Mouse (Mus musculus): ENCODE results near the gene Arrdc3. TPM values are rescaled to one million over a fixed set of nuclear protein-coding genes. Genes with fewer than 3 reads are reported as not detected.

The Arrdc3 gene
- 25.9 and 30.8 TPM in 2 replicates for polyA plus RNA-seq (2014; fragmentation: Nextera tagmentation; extraction: Ambion mirVana)

DNA sequence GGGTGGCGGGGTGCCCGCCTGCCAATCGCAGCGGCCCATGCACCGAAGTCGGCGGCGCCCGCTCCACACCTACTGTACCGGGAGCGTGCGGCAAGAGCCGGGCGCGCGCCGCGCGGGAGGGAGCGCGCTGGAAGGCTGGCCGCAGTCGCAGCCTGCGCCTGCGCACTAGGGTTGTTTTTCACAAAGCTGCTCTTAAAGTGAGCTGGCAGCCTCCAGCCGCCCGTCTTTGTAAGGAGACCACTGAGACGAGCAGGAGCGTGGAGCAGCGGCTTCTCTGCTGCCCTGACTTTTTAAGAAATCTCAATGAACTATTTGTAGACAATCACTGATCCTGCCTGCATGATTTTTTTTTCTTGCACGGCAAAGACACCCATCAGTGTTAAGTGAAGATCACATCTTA lies at the start of gene Arrdc3:
TSS of gene Arrdc3 (plus strand) at position 195 of the 400 bp plus-strand sequence.
- Histone ChIP-seq H3K27ac (ENCODE audit: low read depth, low read length) (peak within 1 kb of the TSS; percentile 100), H3K4me2 (peak within 1 kb of the TSS; percentile 78), H3K9me3 (ENCODE audit: control insufficient read depth, low read length) (no peaks in the 10 kb centered on the region), H3K4me3 (ENCODE audit: low read depth, low read length) (peak within 1 kb of the TSS; percentile 84), H3K4me1 (replicated peaks; ENCODE audit: control insufficient read depth, insufficient read depth, low read length) (peaks cover 3% of the 10 kb centered on the region; the same call in 1 of the 2 replicates), H3K9ac (ENCODE audit: low read depth, low read length) (peak within 1 kb of the TSS; percentile 100), H3K36me3 (ENCODE audit: control insufficient read depth, insufficient read depth, low read length) (peaks cover 4% of the 10 kb centered on the region; the same call in 1 of the 2 replicates), H3K27me3 (replicated peaks; ENCODE audit: control insufficient read depth, insufficient read depth, low read length) (no peaks in the 10 kb centered on the region)
- under 1% methylated on average over 31 of the region's 31 CpGs for WGBS
- ATAC-seq (replicated peaks; ENCODE audit: low FRiP score) (peak; percentile 53), DNase-seq (ENCODE audit: low spot score) (peak; percentile 96)

DNA sequence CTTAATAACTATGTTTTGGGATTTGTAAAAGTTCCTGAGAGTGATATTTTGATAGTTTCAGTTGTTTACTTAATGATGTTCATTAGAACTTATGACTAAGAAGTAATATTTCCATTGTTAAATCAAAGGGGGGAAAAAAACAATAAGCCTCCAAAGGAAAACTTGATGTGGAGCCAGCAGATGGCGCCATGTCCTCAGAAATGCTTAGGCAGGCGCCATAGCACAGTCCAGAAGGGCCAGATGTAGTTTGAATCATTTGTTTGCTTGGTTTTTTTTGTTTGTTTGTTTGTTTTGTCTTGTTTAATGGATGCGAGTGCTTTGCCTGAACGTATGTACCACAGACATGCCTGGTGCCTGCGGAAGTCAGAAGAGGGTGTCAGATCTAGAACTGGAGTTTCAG lies 21.0 kb upstream of the Arrdc3 start:
- H3K27ac ChIP-seq (ENCODE audit: low read depth, low read length) = no peak overlapping the region
- no peaks in the 10 kb centered on the region for H3K9me3 ChIP-seq (ENCODE audit: control insufficient read depth, low read length)
- 10% methylated on average over 5 of the region's 5 CpGs for WGBS
- no peaks in the 10 kb centered on the region for H3K36me3 ChIP-seq (ENCODE audit: control insufficient read depth, insufficient read depth, low read length)
- DNase-seq (ENCODE audit: low spot score) (peak; percentile 38), ATAC-seq (replicated peaks; ENCODE audit: low FRiP score) (no peak)
- no peak overlapping the region for H3K4me2 ChIP-seq
- no peaks in the 10 kb centered on the region for H3K27me3 ChIP-seq (replicated peaks; ENCODE audit: control insufficient read depth, insufficient read depth, low read length)
- H3K4me3 ChIP-seq (ENCODE audit: low read depth, low read length) = no peak overlapping the region
- no peaks in the 10 kb centered on the region for H3K4me1 ChIP-seq (replicated peaks; ENCODE audit: control insufficient read depth, insufficient read depth, low read length)
- H3K9ac ChIP-seq (ENCODE audit: low read depth, low read length) = no peak overlapping the region

DNA sequence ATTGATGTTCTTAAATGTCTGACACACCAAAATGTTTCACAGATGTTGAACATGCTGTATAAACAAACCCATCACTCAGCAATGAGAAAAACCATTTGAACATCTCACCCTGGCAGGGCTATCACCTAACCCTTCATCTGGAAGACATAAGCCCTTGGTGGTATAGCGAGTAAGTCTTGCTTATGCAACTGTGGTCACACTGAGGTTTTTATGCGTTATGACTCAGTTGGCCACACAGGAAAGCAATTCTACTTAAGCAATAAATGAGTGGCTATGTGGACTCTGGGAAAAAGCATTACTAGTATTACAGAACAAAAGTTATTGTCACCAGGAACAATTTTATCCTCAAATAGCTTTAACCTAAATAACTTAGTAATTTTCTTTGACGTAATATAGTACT lies 19.0 kb upstream of the Arrdc3 start:
- Histone ChIP-seq H3K9ac (ENCODE audit: low read depth, low read length) (no peak overlapping the region), H3K4me2 (no peak overlapping the region)
- WGBS = 66% methylated on average over 3 of the region's 3 CpGs

DNA sequence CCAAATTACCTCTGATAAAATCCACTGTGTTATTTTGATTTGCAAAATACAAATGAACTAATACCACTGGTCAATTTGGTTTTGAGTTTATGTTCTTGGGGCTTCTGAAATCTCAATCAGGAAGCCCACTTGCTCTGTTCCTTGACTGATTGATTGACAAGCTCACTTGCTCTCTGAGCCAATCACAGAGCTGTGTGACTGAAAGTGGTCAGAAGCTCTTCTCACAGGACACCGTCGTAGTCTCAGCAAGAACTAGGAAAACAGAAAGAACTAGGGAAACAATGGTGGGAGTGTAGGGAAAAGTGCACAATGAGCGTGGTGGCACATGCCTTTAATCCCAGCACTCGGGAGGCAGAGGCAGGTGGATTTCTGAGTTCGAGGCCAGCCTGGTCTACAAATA lies 8.1 kb upstream of the Arrdc3 start:
- Histone ChIP-seq H3K27me3 (replicated peaks; ENCODE audit: control insufficient read depth, insufficient read depth, low read length) (no peaks in the 10 kb centered on the region), H3K27ac (ENCODE audit: low read depth, low read length) (no peak overlapping the region)

More for the DNA sequence above, 19.0 kb upstream of the Arrdc3 start:
- H3K4me1 ChIP-seq (replicated peaks; ENCODE audit: control insufficient read depth, insufficient read depth, low read length) = no peaks in the 10 kb centered on the region
- ATAC-seq (replicated peaks; ENCODE audit: low FRiP score) (no peak), DNase-seq (ENCODE audit: low spot score) (no peak)
- H3K27ac ChIP-seq (ENCODE audit: low read depth, low read length) = no peak overlapping the region
- no peaks in the 10 kb centered on the region for H3K9me3 ChIP-seq (ENCODE audit: control insufficient read depth, low read length)
- H3K27me3 ChIP-seq (replicated peaks; ENCODE audit: control insufficient read depth, insufficient read depth, low read length) = no peaks in the 10 kb centered on the region
- H3K36me3 ChIP-seq (ENCODE audit: control insufficient read depth, insufficient read depth, low read length) = no peaks in the 10 kb centered on the region
- no peak overlapping the region for H3K4me3 ChIP-seq (ENCODE audit: low read depth, low read length)

DNA sequence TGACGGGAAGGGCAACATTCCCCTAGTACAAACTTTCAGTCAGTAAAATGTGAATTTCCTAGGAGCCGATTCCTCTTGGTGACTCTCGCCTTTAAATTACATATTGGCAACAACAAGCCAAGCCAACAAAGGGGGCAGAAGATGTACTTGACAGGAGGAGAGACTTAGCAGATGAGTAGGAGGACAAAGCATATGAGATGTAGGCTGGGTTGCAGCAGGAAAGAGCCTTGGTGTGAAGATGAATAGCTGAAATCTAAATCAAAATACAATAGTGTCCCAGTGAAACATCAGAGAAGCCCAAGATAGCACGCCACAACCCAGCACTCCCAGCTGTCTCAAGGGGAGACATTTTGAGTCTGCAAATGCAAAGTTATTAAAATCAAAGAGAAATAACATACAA lies 2.4 kb upstream of the Arrdc3 start:
- no peak overlapping the region for H3K4me3 ChIP-seq (ENCODE audit: low read depth, low read length)
- DNase-seq (ENCODE audit: low spot score) (no peak), ATAC-seq (replicated peaks; ENCODE audit: low FRiP score) (no peak)
- no peaks in the 10 kb centered on the region for H3K9me3 ChIP-seq (ENCODE audit: control insufficient read depth, low read length)
- no peak overlapping the region for H3K27ac ChIP-seq (ENCODE audit: low read depth, low read length)
- no peak overlapping the region for H3K9ac ChIP-seq (ENCODE audit: low read depth, low read length)
- no peaks in the 10 kb centered on the region for H3K27me3 ChIP-seq (replicated peaks; ENCODE audit: control insufficient read depth, insufficient read depth, low read length)
- H3K4me1 ChIP-seq (replicated peaks; ENCODE audit: control insufficient read depth, insufficient read depth, low read length) = peaks cover 3% of the 10 kb centered on the region; the same call in 1 of the 2 replicates
- no peak overlapping the region for H3K4me2 ChIP-seq
- WGBS = 76% methylated on average over 4 of the region's 4 CpGs
- H3K36me3 ChIP-seq (ENCODE audit: control insufficient read depth, insufficient read depth, low read length) = no peaks in the 10 kb centered on the region

More for the DNA sequence above, 8.1 kb upstream of the Arrdc3 start:
- WGBS = 94% methylated on average over 5 of the region's 5 CpGs
- no peaks in the 10 kb centered on the region for H3K4me1 ChIP-seq (replicated peaks; ENCODE audit: control insufficient read depth, insufficient read depth, low read length)
- ATAC-seq (replicated peaks; ENCODE audit: low FRiP score) (no peak), DNase-seq (ENCODE audit: low spot score) (no peak)
- H3K4me3 ChIP-seq (ENCODE audit: low read depth, low read length) = no peak overlapping the region
- H3K9me3 ChIP-seq (ENCODE audit: control insufficient read depth, low read length) = no peaks in the 10 kb centered on the region
- no peaks in the 10 kb centered on the region for H3K36me3 ChIP-seq (ENCODE audit: control insufficient read depth, insufficient read depth, low read length)
- no peak overlapping the region for H3K9ac ChIP-seq (ENCODE audit: low read depth, low read length)
- no peak overlapping the region for H3K4me2 ChIP-seq

DNA sequence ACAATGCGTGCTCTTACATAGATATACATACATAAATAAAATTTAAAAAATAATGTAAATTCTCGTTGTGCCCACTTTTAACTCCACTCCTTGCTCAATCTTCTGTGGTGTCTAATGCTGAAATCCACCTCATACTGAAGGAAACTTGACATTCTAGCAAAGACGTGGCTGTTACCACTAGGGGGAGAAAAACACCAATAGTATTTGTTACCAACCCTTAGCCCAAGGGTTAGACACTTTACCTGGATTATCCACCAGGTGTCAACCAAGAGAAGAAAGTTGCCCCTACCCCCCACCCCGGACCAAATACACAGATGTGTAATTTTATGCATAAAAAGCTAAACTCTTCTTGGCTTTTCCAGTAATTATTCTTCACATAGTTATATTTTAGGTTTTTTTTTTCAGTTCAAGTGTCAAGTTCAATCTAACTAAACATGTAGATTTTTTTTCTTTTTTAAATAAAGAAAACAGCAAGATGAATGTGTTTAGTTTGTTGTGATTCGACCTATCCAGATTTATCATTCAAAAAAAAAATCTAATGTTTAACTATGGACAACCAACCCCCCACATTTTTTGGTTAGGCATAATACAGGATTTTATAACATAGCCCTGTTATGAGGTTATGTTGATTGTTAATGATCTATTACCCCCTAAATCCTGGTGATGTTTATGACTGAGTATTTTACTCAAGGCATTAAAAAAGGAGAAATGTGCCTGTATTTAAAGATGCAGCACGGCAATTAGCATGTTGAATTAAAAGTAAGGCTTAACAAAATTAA lies 1.3 kb upstream of the Arrdc3 start:
- H3K9me3 ChIP-seq (ENCODE audit: control insufficient read depth, low read length) = no peaks in the 10 kb centered on the region
- no peaks in the 10 kb centered on the region for H3K36me3 ChIP-seq (ENCODE audit: control insufficient read depth, insufficient read depth, low read length)
- no peaks in the 10 kb centered on the region for H3K27me3 ChIP-seq (replicated peaks; ENCODE audit: control insufficient read depth, insufficient read depth, low read length)
- no peak for DNase-seq (ENCODE audit: low spot score)
- peaks cover 3% of the 10 kb centered on the region; the same call in 1 of the 2 replicates for H3K4me1 ChIP-seq (replicated peaks; ENCODE audit: control insufficient read depth, insufficient read depth, low read length)
- peak overlapping the region; percentile 100; the same call in 1 of the 2 replicates for H3K27ac ChIP-seq (ENCODE audit: low read depth, low read length)
- ATAC-seq (replicated peaks; ENCODE audit: low FRiP score) = no peak
- H3K4me2 ChIP-seq = peak overlapping the region; percentile 78
- no peak overlapping the region for H3K9ac ChIP-seq (ENCODE audit: low read depth, low read length)
- 24% methylated on average over 6 of the region's 6 CpGs for WGBS
- H3K4me3 ChIP-seq (ENCODE audit: low read depth, low read length) = no peak overlapping the region; the same call in 1 of the 2 replicates

DNA sequence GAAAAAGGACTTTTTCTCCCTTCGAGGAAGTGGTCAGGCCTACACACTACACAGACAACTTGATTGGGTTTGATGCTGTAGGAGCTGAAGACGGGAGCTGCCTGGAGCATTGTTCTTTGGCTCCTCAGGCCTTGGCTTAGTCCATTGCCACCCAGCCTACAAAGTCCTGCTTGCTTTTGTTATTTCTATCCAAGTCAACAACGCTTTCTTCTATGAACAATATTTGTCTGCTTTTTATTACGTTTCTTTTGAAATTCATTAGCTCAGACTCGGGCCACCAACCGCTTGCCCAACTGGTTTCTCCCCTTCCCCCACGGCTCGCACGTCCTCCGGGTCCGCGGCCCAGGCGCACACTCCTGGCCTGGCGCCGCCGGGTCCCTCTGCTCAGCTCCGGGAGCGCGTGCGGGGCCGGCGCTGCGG lies 458 bp upstream of the Arrdc3 start:
- DNase-seq (ENCODE audit: low spot score) = no peak

DNA sequence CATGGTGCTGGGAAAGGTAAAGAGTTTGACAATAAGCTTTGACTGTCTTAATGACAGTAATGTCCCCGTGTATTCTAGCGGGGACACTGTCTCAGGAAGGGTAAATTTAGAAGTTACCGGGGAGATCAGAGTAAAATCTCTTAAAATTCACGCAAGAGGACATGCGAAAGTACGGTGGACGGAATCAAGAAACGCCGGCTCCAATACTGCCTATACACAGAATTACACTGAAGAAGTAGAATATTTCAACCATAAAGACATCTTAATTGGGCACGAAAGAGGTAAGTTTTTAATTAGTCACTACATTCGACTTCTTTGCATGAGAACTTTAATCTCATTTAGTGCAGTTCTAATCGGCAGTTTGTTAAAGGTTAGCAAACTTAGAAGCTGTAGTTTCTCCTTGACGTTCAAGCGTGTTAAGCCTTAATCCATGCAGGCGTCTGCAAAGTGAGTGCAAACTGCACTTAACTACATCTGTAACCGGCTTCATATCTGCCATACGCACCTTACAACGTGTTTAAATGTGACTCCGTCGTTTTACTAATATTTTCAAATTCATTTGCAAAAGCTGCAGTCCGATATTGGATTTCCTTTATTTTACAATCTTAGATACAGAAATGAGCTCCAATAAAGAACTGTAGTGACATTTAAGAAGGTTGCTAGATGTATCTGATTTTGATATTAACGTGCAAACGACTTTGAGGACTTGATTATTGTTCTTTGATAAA lies 629 bp downstream of the Arrdc3 start:
- WGBS = under 1% methylated on average over 23 of the region's 23 CpGs
- Histone ChIP-seq H3K36me3 (ENCODE audit: control insufficient read depth, insufficient read depth, low read length) (peaks cover 5% of the 10 kb centered on the region; the same call in 1 of the 2 replicates), H3K4me1 (replicated peaks; ENCODE audit: control insufficient read depth, insufficient read depth, low read length) (peaks cover 3% of the 10 kb centered on the region; the same call in 1 of the 2 replicates), H3K9me3 (ENCODE audit: control insufficient read depth, low read length) (no peaks in the 10 kb centered on the region), H3K4me2 (peak overlapping the region; percentile 78), H3K4me3 (ENCODE audit: low read depth, low read length) (peak overlapping the region; percentile 84), H3K27me3 (replicated peaks; ENCODE audit: control insufficient read depth, insufficient read depth, low read length) (no peaks in the 10 kb centered on the region), H3K27ac (ENCODE audit: low read depth, low read length) (peak overlapping the region; percentile 100), H3K9ac (ENCODE audit: low read depth, low read length) (peak overlapping the region; percentile 100)
- ATAC-seq (replicated peaks; ENCODE audit: low FRiP score) (no peak), DNase-seq (ENCODE audit: low spot score) (peak; percentile 36)

More for the DNA sequence above, 458 bp upstream of the Arrdc3 start:
- WGBS = under 1% methylated on average over 23 of the region's 23 CpGs
- peak; percentile 19 for ATAC-seq (replicated peaks; ENCODE audit: low FRiP score)
- H3K4me1 ChIP-seq (replicated peaks; ENCODE audit: control insufficient read depth, insufficient read depth, low read length) = peaks cover 3% of the 10 kb centered on the region; the same call in 1 of the 2 replicates
- H3K9ac ChIP-seq (ENCODE audit: low read depth, low read length) = peak overlapping the region; percentile 100
- peak overlapping the region; percentile 78 for H3K4me2 ChIP-seq
- H3K9me3 ChIP-seq (ENCODE audit: control insufficient read depth, low read length) = no peaks in the 10 kb centered on the region
- peak overlapping the region; percentile 100 for H3K27ac ChIP-seq (ENCODE audit: low read depth, low read length)
- H3K27me3 ChIP-seq (replicated peaks; ENCODE audit: control insufficient read depth, insufficient read depth, low read length) = no peaks in the 10 kb centered on the region
- H3K4me3 ChIP-seq (ENCODE audit: low read depth, low read length) = peak overlapping the region; percentile 84
- no peaks in the 10 kb centered on the region; the same call in 1 of the 2 replicates for H3K36me3 ChIP-seq (ENCODE audit: control insufficient read depth, insufficient read depth, low read length)

Measured in liver, embryonic 11.5 days (tissue).